Mouse (Mus musculus) erythroblast, embryonic 14.5 days (primary cell): ENCODE data around the gene Cytip. TPM values are rescaled to one million over a fixed set of nuclear protein-coding genes. Genes with fewer than 3 reads are reported as not detected.
"Not testable (repeated sequence)": the region's sequence is repeated elsewhere in the genome, so short reads cannot be mapped to it uniquely, and the experiment has no call there.

ENCODE experiments used
- H3K27me3 ChIP-seq: 2 replicates; pipeline ENCODE4 v1.6.1; 2012; ENCODE audit warnings: inconsistent platforms; ENCODE audit not compliant: control insufficient read depth
- H3K36me3 ChIP-seq: 2 replicates; pipeline ENCODE4 v1.6.1; 2012; ENCODE audit warnings: mild to moderate bottlenecking, inconsistent platforms; ENCODE audit not compliant: control insufficient read depth
- H3K4me1 ChIP-seq: 2 replicates; pipeline ENCODE4 v1.6.1; 2012; ENCODE audit warnings: inconsistent platforms; ENCODE audit not compliant: control insufficient read depth
- H3K4me3 ChIP-seq: replicated peaks from 2 replicates; pipeline ENCODE3; 2012; ENCODE audit warnings: moderate library complexity, mild to moderate bottlenecking, inconsistent platforms
- H3K9me3 ChIP-seq: 2 replicates; pipeline ENCODE4 v1.6.1; 2012; ENCODE audit warnings: low read length, inconsistent platforms, mixed read lengths; ENCODE audit not compliant: control insufficient read depth
- GATA1 ChIP-seq: IDR thresholded peaks from 2 replicates; pipeline ENCODE4 v1.6.1; 2012; ENCODE audit warnings: low read length, inconsistent platforms, mixed read lengths
- TAL1 ChIP-seq: IDR thresholded peaks from 3 replicates; pipeline ENCODE4 v1.6.1; 2012; ENCODE audit warnings: low read length, inconsistent platforms, mixed read lengths
- polyA plus RNA-seq: library from polyadenylated mRNA; stranded (reverse); fragments of >175 nt; gene quantifications from 2 replicates; pipeline ENCODE4 v1.2.3, GENCODE M21; 2012

Gene Cytip
- polyA plus RNA-seq, 1 experiment, result not detected

- no peaks in the 10 kb centered on the region for H3K9me3 ChIP-seq
- no peak overlapping the region for H3K4me3 ChIP-seq
- H3K36me3 ChIP-seq, result no peaks in the 10 kb centered on the region
- TF ChIP-seq GATA1, result no peak
- TF ChIP-seq TAL1, result no peak
- peaks cover 4% of the 10 kb centered on the region for H3K4me1 ChIP-seq
- no peaks in the 10 kb centered on the region for H3K27me3 ChIP-seq
Measured at GRCm38 (mm10) chr2:58138611-58139010, 56.7 kb downstream of the Cytip start.

DNA sequence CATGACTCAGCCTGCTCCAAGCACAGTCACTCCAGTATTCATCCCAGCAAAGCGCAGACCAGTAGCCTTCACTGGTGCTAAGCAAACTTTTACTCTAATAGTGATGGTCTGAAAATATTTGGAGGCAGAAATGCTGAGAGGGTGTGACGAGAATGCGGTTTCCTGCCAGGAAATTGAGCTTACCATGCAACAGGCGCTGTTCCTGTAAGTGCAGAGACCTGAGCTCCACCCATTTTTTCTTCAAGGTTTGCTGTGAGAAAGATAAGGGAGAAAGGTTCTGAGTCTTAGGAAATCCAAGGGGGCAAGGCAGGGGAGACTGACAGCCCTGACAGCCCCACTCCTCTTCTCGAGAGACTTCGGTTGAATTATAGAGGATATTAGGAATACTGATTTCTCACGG, 57.7 kb downstream of the Cytip start:
- peaks cover 4% of the 10 kb centered on the region for H3K4me1 ChIP-seq
- no peaks in the 10 kb centered on the region for H3K9me3 ChIP-seq
- no peak overlapping the region for H3K4me3 ChIP-seq
- no peak for TF ChIP-seq GATA1
- TF ChIP-seq TAL1, result no peak
- no peaks in the 10 kb centered on the region for H3K36me3 ChIP-seq
- H3K27me3 ChIP-seq, result no peaks in the 10 kb centered on the region

- H3K27me3 ChIP-seq, result no peaks in the 10 kb centered on the region
Measured at GRCm38 (mm10) chr2:58136526-58136925, 58.8 kb downstream of the Cytip start.

GRCm38 (mm10) chr2:58135061-58135463, 60.3 kb downstream of the Cytip start:
- Histone ChIP-seq H3K36me3 (no peaks in the 10 kb centered on the region), H3K9me3 (no peaks in the 10 kb centered on the region), H3K27me3 (no peaks in the 10 kb centered on the region), H3K4me1 (peaks cover 4% of the 10 kb centered on the region), H3K4me3 (no peak overlapping the region)
- no peak for TF ChIP-seq TAL1

More at GRCm38 (mm10) chr2:58136526-58136925, 58.8 kb downstream of the Cytip start:
- Histone ChIP-seq H3K9me3 (no peaks in the 10 kb centered on the region), H3K4me3 (no peak overlapping the region), H3K36me3 (no peaks in the 10 kb centered on the region), H3K4me1 (peaks cover 4% of the 10 kb centered on the region)
- no peak for TF ChIP-seq GATA1

- TF ChIP-seq GATA1 (no peak), TAL1 (no peak)
- H3K27me3 ChIP-seq, result no peaks in the 10 kb centered on the region
- no peaks in the 10 kb centered on the region for H3K9me3 ChIP-seq
- no peaks in the 10 kb centered on the region for H3K36me3 ChIP-seq
- peaks cover 2% of the 10 kb centered on the region; the same call in 1 of the 2 replicates for H3K4me1 ChIP-seq
- no peak overlapping the region for H3K4me3 ChIP-seq
Measured at GRCm38 (mm10) chr2:58132597-58132996, 62.7 kb downstream of the Cytip start.

DNA sequence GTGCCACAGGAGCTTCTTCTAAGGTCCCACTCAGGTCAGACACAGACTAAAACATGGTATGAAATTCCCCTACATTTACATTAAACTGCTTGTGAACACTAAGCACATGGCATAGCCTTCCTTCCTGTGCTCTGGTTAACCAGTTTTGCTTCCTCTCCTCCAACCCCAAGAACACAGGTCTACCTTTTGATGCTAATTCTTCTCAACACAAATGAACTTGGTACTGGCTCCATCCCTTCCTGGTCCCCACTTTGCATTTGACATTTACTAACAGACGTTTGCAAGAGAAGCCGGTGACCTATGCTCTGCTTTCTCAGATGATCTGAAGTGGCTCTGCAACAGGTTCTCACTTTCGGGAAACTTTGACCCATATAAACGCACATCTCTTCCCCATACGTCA, 65.4 kb downstream of the Cytip start:
- H3K9me3 ChIP-seq, result no peaks in the 10 kb centered on the region
- TF ChIP-seq GATA1, result no peak
- no peak for TF ChIP-seq TAL1
- no peaks in the 10 kb centered on the region for H3K36me3 ChIP-seq
- H3K4me1 ChIP-seq, result no peaks in the 10 kb centered on the region
- H3K4me3 ChIP-seq, result no peak overlapping the region
- H3K27me3 ChIP-seq, result no peaks in the 10 kb centered on the region

- H3K4me3 ChIP-seq, result no peak overlapping the region
- H3K36me3 ChIP-seq, result no peaks in the 10 kb centered on the region
- no peaks in the 10 kb centered on the region for H3K4me1 ChIP-seq
- H3K27me3 ChIP-seq, result no peaks in the 10 kb centered on the region
- H3K9me3 ChIP-seq, result no peaks in the 10 kb centered on the region
- TF ChIP-seq GATA1 (no peak), TAL1 (no peak)
Measured at GRCm38 (mm10) chr2:58111105-58111504, 84.2 kb downstream of the Cytip start.

GRCm38 (mm10) chr2:58107887-58108286, 87.4 kb downstream of the Cytip start:
- not testable (repeated sequence) for H3K9me3 ChIP-seq, H3K36me3 ChIP-seq, H3K4me3 ChIP-seq, H3K27me3 ChIP-seq, H3K4me1 ChIP-seq

GRCm38 (mm10) chr2:58107046-58107445, 88.3 kb downstream of the Cytip start:
- H3K27me3 ChIP-seq, result no peaks in the 10 kb centered on the region
- no peaks in the 10 kb centered on the region for H3K36me3 ChIP-seq
- TF ChIP-seq TAL1 (no peak), GATA1 (no peak)
- H3K4me3 ChIP-seq, result no peak overlapping the region
- no peaks in the 10 kb centered on the region for H3K9me3 ChIP-seq
- no peaks in the 10 kb centered on the region for H3K4me1 ChIP-seq

DNA sequence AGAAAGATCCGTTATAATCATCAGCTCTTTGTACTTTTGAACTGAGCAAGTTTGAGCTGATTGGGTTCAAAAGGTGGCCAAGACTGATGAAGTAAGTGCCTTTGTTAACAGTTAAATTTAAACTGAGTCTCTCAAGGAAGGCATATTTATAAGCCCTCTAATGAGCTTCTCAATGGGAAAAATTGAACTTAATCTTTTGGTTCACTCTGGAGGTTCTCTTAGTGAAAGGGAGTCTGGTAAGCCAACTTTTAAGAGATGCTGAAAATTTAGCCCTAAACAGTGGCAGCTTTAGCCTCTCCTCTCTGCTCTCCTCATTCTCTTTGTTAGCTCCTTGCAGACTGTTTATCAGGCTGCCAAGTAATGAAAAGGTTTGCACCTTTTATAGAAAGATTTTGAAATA, 100.5 kb downstream of the Cytip start:
- no peaks in the 10 kb centered on the region for H3K4me1 ChIP-seq
- no peaks in the 10 kb centered on the region for H3K36me3 ChIP-seq
- TF ChIP-seq GATA1 (no peak), TAL1 (no peak)
- no peak overlapping the region for H3K4me3 ChIP-seq
- H3K9me3 ChIP-seq, result no peaks in the 10 kb centered on the region
- no peaks in the 10 kb centered on the region for H3K27me3 ChIP-seq
